Mouse (Mus musculus) heart, postnatal 4 days (tissue): ENCODE measurements around the gene Tob1. TPM values are rescaled to one million over a fixed set of nuclear protein-coding genes. Genes with fewer than 3 reads are reported as not detected.

Source experiments
- total RNA-seq, 2 experiments: library from RNA; stranded (reverse); gene quantifications; 2 replicates each; pipeline ENCODE4 v1.2.3; 2021

Tob1 gene
- total RNA-seq, 2 experiments from 2014 or later: 62.2 to 69.9 TPM

Other genes starting within 250 kb of the Tob1 start
- gene Gm20390, start 243.2 kb upstream of the Tob1 start, total RNA-seq: 10 to 100 TPM; 45.3 to 56.6 TPM
- gene Nme1, start 242.9 kb upstream of the Tob1 start, total RNA-seq: 10 to 100 TPM; 32.7 to 37.8 TPM
- gene Spag9, start 215.4 kb upstream of the Tob1 start, total RNA-seq: 100 to 1,000 TPM; 139 to 146 TPM
- gene Wfikkn2, start 34.6 kb downstream of the Tob1 start, total RNA-seq: 1 to 10 TPM; 2.0 TPM
- not detected for gene Gm21885, start 70.4 kb downstream of the Tob1 start, total RNA-seq
- 10 to 100 TPM; 47.8 to 50.4 TPM for gene Luc7l3, start 110.5 kb downstream of the Tob1 start, total RNA-seq
- 100 to 1,000 TPM; 178 to 183 TPM for gene Ankrd40, start 116.5 kb downstream of the Tob1 start, total RNA-seq
- 1 to 10 TPM; 1.6 to 1.8 TPM for gene Abcc3, start 181.5 kb downstream of the Tob1 start, total RNA-seq